In the genomic region with DNA sequence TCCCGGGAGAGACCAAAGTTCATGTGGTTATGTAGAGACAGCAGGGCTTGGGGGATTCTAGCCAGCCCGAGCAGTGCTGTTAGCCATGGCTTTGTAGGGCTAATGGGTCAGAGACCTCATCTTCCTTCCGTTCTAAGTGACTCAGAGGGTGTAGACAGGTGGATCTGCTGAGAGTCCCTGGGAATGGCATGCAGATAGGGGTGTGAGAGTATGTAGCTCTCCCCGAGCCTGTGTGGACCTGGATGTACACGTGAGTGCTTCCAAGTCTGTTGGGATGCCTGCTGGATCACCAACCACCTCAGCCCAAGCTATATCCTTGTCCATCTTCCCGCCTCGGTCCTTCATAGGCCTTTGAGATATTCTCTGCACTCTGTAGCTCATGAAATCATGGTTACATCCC, we compare ENCODE assay signal across 29 mouse cellular contexts. TPM values are rescaled to one million over a fixed set of nuclear protein-coding genes. Genes with fewer than 3 reads are reported as not detected.
"Had no signal": no experiment of that assay in that cellular context is flagged by ENCODE, and none has a peak within 500 bp of the region (broad histone marks: within the 10 kb centered on the region; RNA-seq: fewer than 3 reads in every experiment).

No protein-coding gene starts in this region.

- H3K36me3 ChIP-seq: limb, embryonic 10.5 days; limb, embryonic 13.5 days; liver, embryonic 12.5 days; liver, embryonic 15.5 days; lung, embryonic 15.5 days; midbrain, embryonic 10.5 days; midbrain, embryonic 13.5 days; stomach, embryonic 15.5 days had no signal

- DNase-seq: kidney, adult 9 months; kidney, postnatal 14 days; layer of hippocampus, adult 9-11 months; liver; lung, adult 18-20 months; lung, postnatal 10 days; lung, postnatal 36 days; right cerebral cortex, postnatal 14 days; right cerebral cortex, postnatal 4 days; spleen, adult 18-20 months; thymus, postnatal 25 days had no signal

- H3K4me3 ChIP-seq: layer of hippocampus, adult 2 months; limb, embryonic 10.5 days; limb, embryonic 13.5 days; liver, embryonic 12.5 days; liver, embryonic 15.5 days; lung, embryonic 15.5 days; megakaryocyte, embryonic 14.5 days; midbrain, embryonic 10.5 days; midbrain, embryonic 13.5 days; myocyte; stomach, embryonic 15.5 days had no signal

- H3K9me3 ChIP-seq: limb, embryonic 10.5 days; limb, embryonic 13.5 days; liver, embryonic 12.5 days; liver, embryonic 15.5 days; lung, embryonic 15.5 days; megakaryocyte, embryonic 14.5 days; midbrain, embryonic 10.5 days; midbrain, embryonic 13.5 days; stomach, embryonic 15.5 days had no signal

- H3K9ac ChIP-seq: limb, embryonic 13.5 days; liver, embryonic 12.5 days; liver, embryonic 15.5 days; lung, embryonic 15.5 days; midbrain, embryonic 13.5 days; stomach, embryonic 15.5 days had no signal

- H3K27ac ChIP-seq: layer of hippocampus, adult 2 months; limb, embryonic 10.5 days; limb, embryonic 13.5 days; liver, embryonic 12.5 days; liver, embryonic 15.5 days; lung, embryonic 15.5 days; midbrain, embryonic 10.5 days; midbrain, embryonic 13.5 days; stomach, embryonic 15.5 days had no signal

RNA-seq across cellular contexts. Expression of a gene that starts 2.3 kb away (rescaled TPM):
- total RNA-seq: monocyte, adult 5-6 weeks had no signal
- polyA plus RNA-seq: liver, embryonic 12.5 days had no signal

RNA-seq across cellular contexts. Expression of a gene that starts 14.5 kb away (rescaled TPM):
- total RNA-seq: monocyte, adult 5-6 weeks had no signal

RNA-seq across cellular contexts. Expression of a gene that starts 25.5 kb away (rescaled TPM):
- total RNA-seq: layer of hippocampus, adult 2 months; layer of hippocampus, postnatal 25 days; left cerebral cortex, adult 18-20 months; left cerebral cortex, postnatal 25 days; monocyte, adult 5-6 weeks had no signal
- polyA plus RNA-seq: limb, embryonic 10.5 days; limb, embryonic 13.5 days; liver, embryonic 12.5 days; liver, embryonic 15.5 days; neural tube, embryonic 11.5 days; neural tube, embryonic 14.5 days; thymus, postnatal 0 days had no signal

RNA-seq across cellular contexts. Expression of a gene that starts 29.6 kb away (rescaled TPM):
- total RNA-seq: layer of hippocampus, adult 2 months; layer of hippocampus, postnatal 25 days; left cerebral cortex, adult 18-20 months; left cerebral cortex, postnatal 25 days; monocyte, adult 5-6 weeks had no signal
- polyA plus RNA-seq: neural tube, embryonic 14.5 days had no signal
